Mouse (Mus musculus) cerebellum, adult 2 months (tissue): ENCODE data around the gene 4930432K21Rik. TPM values are rescaled to one million over a fixed set of nuclear protein-coding genes. Genes with fewer than 3 reads are reported as not detected.

Experiments
- DNase-seq, 2 experiments: peaks; one replicate each; pipeline ENCODE4 v3.0.0; 2021
- H3K27ac ChIP-seq: fragments of 200-500 bp; 2 replicates; pipeline ENCODE4 v1.5.1; 2012; ENCODE audit warnings: low read length, control low read depth, inconsistent platforms; ENCODE audit not compliant: insufficient read depth
- H3K27me3 ChIP-seq: fragments of 200-500 bp; 2 replicates; pipeline ENCODE4 v1.6.1; 2012; ENCODE audit warnings: inconsistent platforms, mild to moderate bottlenecking, low read length, moderate library complexity; ENCODE audit not compliant: control insufficient read depth, insufficient read depth
- H3K4me1 ChIP-seq: fragments of 200-500 bp; 2 replicates; pipeline ENCODE4 v1.6.1; 2011; ENCODE audit warnings: low read length; ENCODE audit not compliant: control insufficient read depth, insufficient read depth
- H3K4me3 ChIP-seq: fragments of 200-500 bp; replicated peaks from 2 replicates; pipeline ENCODE3; 2011; ENCODE audit warnings: mild to moderate bottlenecking, low read depth, low read length, control low read depth; ENCODE audit not compliant: insufficient read depth
- CTCF ChIP-seq: fragments of 200-500 bp; IDR thresholded peaks from 2 replicates; pipeline ENCODE4 v1.5.1; 2011; ENCODE audit warnings: low read depth, mild to moderate bottlenecking, control low read depth, low read length, moderate library complexity, borderline replicate concordance; ENCODE audit not compliant: insufficient read depth
- POLR2A ChIP-seq: fragments of 200-500 bp; IDR thresholded peaks from 2 replicates; pipeline ENCODE4 v1.6.1; 2011; ENCODE audit warnings: low read length, control low read depth, borderline replicate concordance; ENCODE audit not compliant: insufficient read depth
- WGBS: fragments of 180-500 bp; shearing (Covaris S2); methylation state at CpG from one replicate; pipeline ENCODE4 v1.1.7; 2018; 5-methylcytosine and 5-hydroxymethylcytosine counted together
- polyA plus RNA-seq: library from polyadenylated mRNA; depleted of rRNA; stranded (reverse); fragments of >200 nt; gene quantifications from 2 replicates; pipeline ENCODE4 v1.2.3, GENCODE M21; 2012; rRNA removed

The 4930432K21Rik gene
- polyA plus RNA-seq, 1 experiment: 2.7 TPM

DNA sequence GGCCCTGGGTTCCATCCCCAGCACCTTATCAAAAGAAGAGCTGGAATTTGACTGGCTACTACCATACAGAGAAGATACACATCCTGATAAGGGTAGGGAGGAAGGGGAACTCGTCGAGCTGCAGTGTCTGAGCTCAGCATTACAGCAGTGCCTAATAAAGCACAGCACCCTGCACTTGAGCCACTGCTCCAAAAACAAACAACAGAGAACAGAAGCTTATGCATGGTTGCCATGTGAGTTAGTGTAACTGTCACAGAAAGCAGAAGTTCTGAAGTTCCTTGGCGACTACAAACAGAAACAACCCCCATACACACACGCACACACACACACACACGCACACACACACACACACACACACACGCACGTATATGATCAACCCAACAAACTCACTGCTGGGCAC lies 72.3 kb downstream of the 4930432K21Rik start:
- WGBS: 80% methylated on average over 7 of the region's 7 CpGs
- H3K27me3 ChIP-seq: no peaks in the 10 kb centered on the region
- TF ChIP-seq CTCF (no peak), POLR2A (no peak)
- no peak overlapping the region for H3K4me3 ChIP-seq
- DNase-seq: no peak
- no peaks in the 10 kb centered on the region; the same call in 1 of the 2 replicates for H3K4me1 ChIP-seq
- H3K27ac ChIP-seq: no peak overlapping the region

Other genes with a start within 250 kb of the 4930432K21Rik start
- 164 and 184 TPM in 2 replicates for gene Adgrl1, start 247.9 kb upstream of the 4930432K21Rik start, polyA plus RNA-seq
- gene Gm10644, start 192.8 kb upstream of the 4930432K21Rik start, polyA plus RNA-seq: 0.56 and 0.74 TPM in 2 replicates
- gene Asf1b, start 192.5 kb upstream of the 4930432K21Rik start, polyA plus RNA-seq: 2.0 and 2.5 TPM in 2 replicates
- gene Prkaca, start 175.0 kb upstream of the 4930432K21Rik start, polyA plus RNA-seq: 235 and 256 TPM in 2 replicates
- 50.5 and 55.1 TPM in 2 replicates for gene Samd1, start 150.4 kb upstream of the 4930432K21Rik start, polyA plus RNA-seq
- 0.11 and 0.14 TPM in 2 replicates for gene 1700067K01Rik, start 146.5 kb upstream of the 4930432K21Rik start, polyA plus RNA-seq
- gene 2210011C24Rik, start 135.9 kb upstream of the 4930432K21Rik start, polyA plus RNA-seq: 4.6 and 7.8 TPM in 2 replicates
- 2.8 and 4.1 TPM in 2 replicates for gene Palm3, start 126.6 kb upstream of the 4930432K21Rik start, polyA plus RNA-seq
- 0.17 and 0.21 TPM in 2 replicates for gene Il27ra, start 105.4 kb upstream of the 4930432K21Rik start, polyA plus RNA-seq
- gene Rln3, start 103.0 kb upstream of the 4930432K21Rik start, polyA plus RNA-seq: 2.6 and 7.4 TPM in 2 replicates
- gene Gm10643, start 82.9 kb upstream of the 4930432K21Rik start, polyA plus RNA-seq: 2.0 and 2.1 TPM in 2 replicates
- 27.2 and 27.8 TPM in 2 replicates for gene Rfx1, start 81.2 kb upstream of the 4930432K21Rik start, polyA plus RNA-seq
- 39.0 and 44.7 TPM in 2 replicates for gene Dcaf15, start 43.3 kb upstream of the 4930432K21Rik start, polyA plus RNA-seq
- 0.14 and 0.20 TPM in 2 replicates for gene Podnl1, start 22.0 kb upstream of the 4930432K21Rik start, polyA plus RNA-seq
- gene Cc2d1a, start 89 bp upstream of the 4930432K21Rik start, polyA plus RNA-seq: 40.4 and 45.1 TPM in 2 replicates
- gene Nanos3, start 37.2 kb downstream of the 4930432K21Rik start, polyA plus RNA-seq: 2.3 and 2.8 TPM in 2 replicates
- gene Zswim4, start 89.0 kb downstream of the 4930432K21Rik start, polyA plus RNA-seq: 14.0 TPM in 2 replicates
- gene D8Ertd738e, start 101.7 kb downstream of the 4930432K21Rik start, polyA plus RNA-seq: 210 and 226 TPM in 2 replicates
- gene Mri1, start 109.3 kb downstream of the 4930432K21Rik start, polyA plus RNA-seq: 32.9 and 35.5 TPM in 2 replicates
- 39.1 and 43.1 TPM in 2 replicates for gene Ccdc130, start 122.4 kb downstream of the 4930432K21Rik start, polyA plus RNA-seq
- 220 and 260 TPM in 2 replicates for gene Cacna1a, start 240.4 kb downstream of the 4930432K21Rik start, polyA plus RNA-seq